Mouse (Mus musculus) spleen, adult 2 months (tissue): ENCODE measurements around the gene Apc2. TPM values are rescaled to one million over a fixed set of nuclear protein-coding genes. Genes with fewer than 3 reads are reported as not detected.

Experiments
- DNase-seq, 2 experiments: peaks; one replicate each; pipeline versions ENCODE4 v3.0.0 to v3.0.0-alpha.2; 2012 to 2021; ENCODE audit warnings: low spot score in 2 of 2, low read depth in 1 of 2
- H3K27ac ChIP-seq: fragments of 200-500 bp; 2 replicates; pipeline ENCODE4 v1.5.1; 2012; ENCODE audit warnings: low read length, inconsistent platforms; ENCODE audit not compliant: insufficient read depth
- H3K27me3 ChIP-seq: fragments of 200-500 bp; 2 replicates; pipeline ENCODE4 v1.6.1; 2012; ENCODE audit warnings: mild to moderate bottlenecking, moderate library complexity, low read length, inconsistent platforms; ENCODE audit not compliant: control insufficient read depth, insufficient read depth
- H3K36me3 ChIP-seq: fragments of 200-500 bp; 2 replicates; pipeline ENCODE4 v1.6.1; 2012; ENCODE audit warnings: mild to moderate bottlenecking, low read length, inconsistent platforms; ENCODE audit not compliant: control insufficient read depth, insufficient read depth
- H3K4me1 ChIP-seq: fragments of 200-500 bp; 2 replicates; pipeline ENCODE4 v1.6.1; 2011; ENCODE audit warnings: inconsistent platforms; ENCODE audit not compliant: control insufficient read depth, insufficient read depth, insufficient read length
- H3K4me3 ChIP-seq: fragments of 200-500 bp; 2 replicates; pipeline ENCODE4 v1.5.1; 2011; ENCODE audit warnings: mild to moderate bottlenecking, inconsistent platforms; ENCODE audit not compliant: insufficient read depth, insufficient read length; ENCODE audit errors: extremely low read depth
- CTCF ChIP-seq: fragments of 200-500 bp; IDR thresholded peaks from 2 replicates; pipeline ENCODE4 v1.5.1; 2011; ENCODE audit warnings: mild to moderate bottlenecking, inconsistent platforms; ENCODE audit not compliant: insufficient read depth, insufficient read length, insufficient replicate concordance; ENCODE audit errors: extremely low read depth
- POLR2A ChIP-seq: fragments of 200-500 bp; IDR thresholded peaks from 2 replicates; pipeline ENCODE4 v1.6.1; 2011; ENCODE audit warnings: low read depth, low read length, inconsistent platforms
- WGBS: fragments of 180-500 bp; shearing (Covaris S2); methylation state at CpG from one replicate; pipeline ENCODE4 v1.1.7; 2018; 5-methylcytosine and 5-hydroxymethylcytosine counted together
- polyA plus RNA-seq: library from polyadenylated mRNA; depleted of rRNA; stranded (reverse); fragments of >200 nt; gene quantifications from 2 replicates; pipeline ENCODE4 v1.2.3, GENCODE M21; 2012

Gene Apc2
- polyA plus RNA-seq, 1 experiment, result 0.68 TPM

GRCm38 (mm10) chr10:80276238-80276637 is 19.5 kb upstream of the Apc2 start:
- WGBS, result 90% methylated on average over 5 of the region's 5 CpGs
- H3K27ac ChIP-seq, result no peak overlapping the region
- H3K4me1 ChIP-seq, result peaks cover 11% of the 10 kb centered on the region; the same call in 1 of the 2 replicates
- peaks cover 50% of the 10 kb centered on the region for H3K36me3 ChIP-seq
- no peaks in the 10 kb centered on the region for H3K27me3 ChIP-seq
- H3K4me3 ChIP-seq, result no peak overlapping the region
- TF ChIP-seq POLR2A, result no peak
- no peak for TF ChIP-seq CTCF
- DNase-seq, result no peak

DNA sequence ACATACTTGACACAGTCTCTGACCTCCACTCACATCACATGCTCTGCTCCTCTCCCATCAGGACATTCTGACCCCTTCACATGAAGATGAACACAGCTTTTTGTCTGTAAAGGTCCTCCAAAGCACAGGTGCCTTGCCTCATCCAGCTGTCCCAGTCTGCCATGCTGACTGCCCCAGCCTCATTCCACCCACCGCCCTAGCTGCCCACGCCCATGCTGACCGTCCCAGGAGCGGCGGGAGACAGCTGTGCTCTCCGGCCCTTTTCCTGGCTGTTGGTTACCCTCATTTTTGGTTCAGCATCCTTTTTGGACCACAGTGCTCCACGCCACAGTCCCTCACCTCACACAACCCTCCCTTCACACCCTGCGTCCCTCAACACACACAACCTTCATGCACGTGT is 17.4 kb upstream of the Apc2 start:
- Histone ChIP-seq H3K4me3 (no peak overlapping the region), H3K36me3 (peaks cover 58% of the 10 kb centered on the region), H3K4me1 (no peaks in the 10 kb centered on the region; the same call in 1 of the 2 replicates), H3K27me3 (no peaks in the 10 kb centered on the region), H3K27ac (no peak overlapping the region)
- no peak for DNase-seq
- TF ChIP-seq POLR2A (no peak), CTCF (no peak)
- WGBS, result 95% methylated on average over 9 of the region's 9 CpGs

DNA sequence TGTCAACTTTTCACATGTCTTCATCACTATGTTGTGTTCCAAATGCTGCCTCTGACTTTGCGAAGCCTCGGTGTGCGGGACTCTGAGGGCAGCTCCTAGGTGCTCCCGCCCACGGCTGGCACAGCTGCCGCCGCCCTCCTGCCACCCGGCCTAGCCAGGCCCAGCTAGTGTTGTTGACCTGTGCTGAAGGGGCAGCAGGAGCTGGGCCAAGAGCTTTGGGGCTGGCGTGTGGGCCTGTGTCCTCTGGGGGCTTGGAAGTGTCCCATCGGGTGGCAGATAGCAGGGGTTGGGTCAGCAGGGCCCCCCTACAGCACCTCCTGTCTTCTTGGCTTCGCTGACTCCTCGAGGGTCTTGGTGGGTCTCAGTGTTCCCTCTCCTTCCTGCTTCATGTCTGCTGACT is 16.5 kb upstream of the Apc2 start:
- H3K4me3 ChIP-seq, result no peak overlapping the region
- no peak for TF ChIP-seq CTCF
- no peak for TF ChIP-seq POLR2A
- peaks cover 65% of the 10 kb centered on the region for H3K36me3 ChIP-seq
- 94% methylated on average over 12 of the region's 12 CpGs for WGBS
- no peak overlapping the region for H3K27ac ChIP-seq
- no peak for DNase-seq
- no peaks in the 10 kb centered on the region; the same call in 1 of the 2 replicates for H3K4me1 ChIP-seq
- no peaks in the 10 kb centered on the region for H3K27me3 ChIP-seq

GRCm38 (mm10) chr10:80281304-80281703 is 14.5 kb upstream of the Apc2 start:
- no peak overlapping the region for H3K27ac ChIP-seq

DNA sequence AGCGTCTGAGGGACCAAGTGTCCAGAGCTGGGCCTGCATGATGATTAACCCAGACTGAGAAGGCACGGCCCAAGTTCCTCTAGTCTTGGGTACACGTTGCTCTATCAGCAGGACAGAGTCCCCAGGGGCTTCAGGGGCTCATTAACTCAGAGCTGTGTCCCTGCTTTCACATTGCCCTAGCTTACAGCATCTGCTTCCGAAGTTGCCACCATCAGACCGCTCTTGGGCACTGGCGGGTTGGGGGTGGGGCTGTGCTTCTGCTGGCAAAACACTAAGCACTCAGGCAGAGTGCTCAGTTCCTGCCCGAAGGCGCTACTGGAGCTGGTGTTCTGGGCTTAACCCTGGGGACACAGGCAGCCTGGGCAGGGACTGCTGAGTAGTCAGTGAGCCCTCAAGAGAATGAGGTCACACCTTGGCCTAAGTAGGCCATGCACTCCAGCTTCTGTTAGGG is 13.8 kb upstream of the Apc2 start:
- H3K4me1 ChIP-seq, result no peaks in the 10 kb centered on the region; the same call in 1 of the 2 replicates
- no peak overlapping the region for H3K4me3 ChIP-seq
- no peak for DNase-seq
- no peak overlapping the region for H3K27ac ChIP-seq
- H3K27me3 ChIP-seq, result no peaks in the 10 kb centered on the region
- H3K36me3 ChIP-seq, result peaks cover 73% of the 10 kb centered on the region
- 56% methylated on average over 8 of the region's 8 CpGs for WGBS
- TF ChIP-seq POLR2A, result no peak
- TF ChIP-seq CTCF, result no peak

More at GRCm38 (mm10) chr10:80281304-80281703, 14.5 kb upstream of the Apc2 start:
- Histone ChIP-seq H3K36me3 (peaks cover 74% of the 10 kb centered on the region), H3K27me3 (no peaks in the 10 kb centered on the region), H3K4me3 (no peak overlapping the region), H3K4me1 (no peaks in the 10 kb centered on the region; the same call in 1 of the 2 replicates)
- WGBS, result 89% methylated on average over 7 of the region's 7 CpGs
- no peak for TF ChIP-seq CTCF
- TF ChIP-seq POLR2A, result no peak
- no peak for DNase-seq

DNA sequence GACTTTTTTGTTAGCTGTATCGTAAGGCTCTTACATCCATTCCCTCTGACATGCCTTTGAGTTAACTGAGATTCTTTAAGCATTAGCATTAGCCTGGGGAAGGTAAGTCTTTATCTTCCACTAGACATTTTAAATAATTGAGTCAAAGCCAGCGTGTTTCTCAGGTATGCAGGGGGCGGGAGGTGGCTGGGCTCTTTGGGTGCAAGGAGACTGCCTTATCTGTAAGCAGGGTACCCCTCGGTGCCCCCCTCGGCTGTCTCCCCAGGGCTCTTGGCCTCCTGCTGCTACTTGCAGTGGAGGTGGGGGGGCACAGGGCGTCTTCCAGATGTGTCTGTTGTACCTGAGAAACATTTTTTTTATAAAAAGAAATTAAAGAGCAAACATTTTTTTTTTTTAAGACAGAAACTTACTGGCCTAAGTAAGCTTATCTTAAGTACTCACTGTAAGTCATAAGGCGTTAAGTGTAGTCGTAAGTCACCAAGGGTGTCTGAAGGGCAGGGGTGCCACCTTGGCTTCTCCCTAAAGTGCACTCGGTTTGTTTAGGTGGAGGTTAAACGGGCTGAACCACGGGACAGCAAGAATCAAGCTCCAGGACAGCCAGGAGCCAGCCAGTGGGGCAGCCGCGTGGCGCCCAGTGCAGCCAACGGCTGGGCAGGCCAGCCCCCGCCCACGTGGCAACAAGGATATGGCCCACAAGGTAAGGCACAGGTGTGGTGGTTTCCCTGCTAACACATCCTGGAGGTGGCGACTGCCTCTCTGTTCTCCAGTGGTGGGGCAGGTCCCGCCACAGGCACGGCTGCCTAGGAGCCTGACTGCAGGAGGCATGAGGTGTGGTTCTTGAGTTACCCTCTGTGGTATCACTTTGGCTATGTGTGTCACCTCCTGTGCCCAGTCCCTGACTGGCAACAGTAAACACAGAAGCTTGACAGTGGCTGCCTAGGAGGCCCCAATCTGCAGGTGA is 13.0 kb upstream of the Apc2 start:
- WGBS, result 88% methylated on average over 20 of the region's 20 CpGs
- Histone ChIP-seq H3K4me3 (no peak overlapping the region), H3K27ac (no peak overlapping the region), H3K27me3 (no peaks in the 10 kb centered on the region), H3K4me1 (no peaks in the 10 kb centered on the region; the same call in 1 of the 2 replicates), H3K36me3 (peaks cover 70% of the 10 kb centered on the region)
- no peak for DNase-seq
- no peak for TF ChIP-seq POLR2A
- TF ChIP-seq CTCF, result no peak
